Mouse (Mus musculus) gastrocnemius, adult 2 months (tissue): Measurements from ENCODE around the gene Mab21l3. TPM values are rescaled to one million over a fixed set of nuclear protein-coding genes. Genes with fewer than 3 reads are reported as not detected.

ENCODE experiments used
- DNase-seq: peaks from one replicate; pipeline ENCODE4 v3.0.0; 2022
- H3K27ac ChIP-seq: fragments of 200-600 bp; 2 replicates; pipeline ENCODE4 v1.8.1; 2022; ENCODE audit warnings: mild to moderate bottlenecking
- H3K4me3 ChIP-seq: fragments of 200-600 bp; 2 replicates; pipeline ENCODE4 v1.8.1; 2022; ENCODE audit warnings: mild to moderate bottlenecking, moderate library complexity
- CTCF ChIP-seq: fragments of 200-600 bp; IDR thresholded peaks from 2 replicates; pipeline ENCODE4 v1.8.1; 2022; ENCODE audit warnings: antibody characterized with exemption, mild to moderate bottlenecking, moderate library complexity
- intact Hi-C: fragments of 180-260 bp; cut with DNase I; formaldehyde crosslinking; loops from one replicate; pipeline ENCODE4 v1.15.1; 2025
- total RNA-seq, 2 experiments: library from RNA; stranded (reverse); gene quantifications; 2 replicates each; pipeline ENCODE4 v1.2.3; 2021

The Mab21l3 gene
- total RNA-seq, 2 experiments from 2014 or later: not detected

- TF ChIP-seq CTCF: no peak
- intact Hi-C loops: no loop called here
- H3K4me3 ChIP-seq: no peak overlapping the region
Observed at GRCm38 (mm10) chr3:101873061-101873675, 24.4 kb upstream of the Mab21l3 start.

GRCm38 (mm10) chr3:101871951-101872350 lies 23.2 kb upstream of the Mab21l3 start:
- no peak for TF ChIP-seq CTCF

More at GRCm38 (mm10) chr3:101873061-101873675, 24.4 kb upstream of the Mab21l3 start:
- DNase-seq: no peak
- no peak overlapping the region for H3K27ac ChIP-seq

GRCm38 (mm10) chr3:101867001-101867421 lies 18.3 kb upstream of the Mab21l3 start:
- TF ChIP-seq CTCF: no peak
- DNase-seq: no peak

More at GRCm38 (mm10) chr3:101871951-101872350, 23.2 kb upstream of the Mab21l3 start:
- intact Hi-C loops: no loop called here
- Histone ChIP-seq H3K27ac (no peak overlapping the region), H3K4me3 (no peak overlapping the region)
- DNase-seq: no peak

GRCm38 (mm10) chr3:101861856-101862255 lies 13.1 kb upstream of the Mab21l3 start:
- H3K4me3 ChIP-seq: no peak overlapping the region
- no peak for DNase-seq
- no peak for TF ChIP-seq CTCF
- H3K27ac ChIP-seq: no peak overlapping the region
- intact Hi-C loops: no loop called here

More at GRCm38 (mm10) chr3:101867001-101867421, 18.3 kb upstream of the Mab21l3 start:
- Histone ChIP-seq H3K27ac (no peak overlapping the region), H3K4me3 (no peak overlapping the region)
- intact Hi-C loops: no loop called here

- TF ChIP-seq CTCF: no peak
- intact Hi-C loops: no loop called here
- no peak for DNase-seq
- Histone ChIP-seq H3K4me3 (no peak overlapping the region), H3K27ac (no peak overlapping the region)
Observed at GRCm38 (mm10) chr3:101860151-101860550, 11.4 kb upstream of the Mab21l3 start.

- DNase-seq: no peak
- H3K4me3 ChIP-seq: no peak overlapping the region
- intact Hi-C loops: no loop called here
- TF ChIP-seq CTCF: no peak
- no peak overlapping the region for H3K27ac ChIP-seq
Observed at GRCm38 (mm10) chr3:101859740-101860139, 11.0 kb upstream of the Mab21l3 start.

GRCm38 (mm10) chr3:101854075-101854474 lies 5.3 kb upstream of the Mab21l3 start:
- no peak overlapping the region for H3K27ac ChIP-seq
- DNase-seq: no peak
- intact Hi-C loops: no loop called here
- no peak overlapping the region for H3K4me3 ChIP-seq
- no peak for TF ChIP-seq CTCF

- no peak for TF ChIP-seq CTCF
- Histone ChIP-seq H3K27ac (no peak overlapping the region), H3K4me3 (no peak overlapping the region)
- DNase-seq: no peak
- intact Hi-C loops: no loop called here
Observed at GRCm38 (mm10) chr3:101851363-101851762, 2.6 kb upstream of the Mab21l3 start.

- intact Hi-C loops: no loop called here
- no peak for TF ChIP-seq CTCF
Observed at GRCm38 (mm10) chr3:101846096-101846495, 2.7 kb downstream of the Mab21l3 start.

GRCm38 (mm10) chr3:101842372-101843094 lies 6.2 kb downstream of the Mab21l3 start:
- H3K27ac ChIP-seq: no peak overlapping the region
- no peak overlapping the region for H3K4me3 ChIP-seq
- no peak for TF ChIP-seq CTCF
- intact Hi-C loops: no loop called here
- DNase-seq: no peak

More at GRCm38 (mm10) chr3:101846096-101846495, 2.7 kb downstream of the Mab21l3 start:
- Histone ChIP-seq H3K4me3 (no peak overlapping the region), H3K27ac (no peak overlapping the region)
- no peak for DNase-seq

GRCm38 (mm10) chr3:101839327-101839726 lies 9.4 kb downstream of the Mab21l3 start:
- peak; percentile 27; the same call in 1 of the 2 replicates for TF ChIP-seq CTCF
- intact Hi-C loops: no loop called here
- DNase-seq: no peak
- H3K27ac ChIP-seq: no peak overlapping the region
- no peak overlapping the region for H3K4me3 ChIP-seq

- H3K27ac ChIP-seq: no peak overlapping the region
- DNase-seq: no peak
- no peak for TF ChIP-seq CTCF
- intact Hi-C loops: no loop called here
- H3K4me3 ChIP-seq: no peak overlapping the region
Observed at GRCm38 (mm10) chr3:101836971-101837370, 11.8 kb downstream of the Mab21l3 start.

- TF ChIP-seq CTCF: no peak
- peak overlapping the region; percentile 50 for H3K4me3 ChIP-seq
Observed at GRCm38 (mm10) chr3:101836532-101836931, 12.2 kb downstream of the Mab21l3 start.

More at GRCm38 (mm10) chr3:101836532-101836931, 12.2 kb downstream of the Mab21l3 start:
- DNase-seq: no peak
- intact Hi-C loops: no loop called here
- H3K27ac ChIP-seq: 0 out of 2 replicates have a peak overlapping the region, but pooled peaks have one; percentile 12
